Mouse (Mus musculus) c-Kit-positive CD71-negative TER-119-negative erythroid progenitor cells, embryonic 14.5 days (primary cell): Measurements from ENCODE around the gene Syce1l.

Experiments used
- DNase-seq: peaks from one replicate; pipeline ENCODE4 v3.0.0-alpha.2; 2013; ENCODE audit warnings: low read depth

Syce1l gene

GRCm38 (mm10) chr8:113673300-113673699, 30.3 kb downstream of the Syce1l start:
- no peak for DNase-seq

- DNase-seq = no peak
These were observed 31.6 kb downstream of the Syce1l start for GRCm38 (mm10) chr8:113674611-113675010.

GRCm38 (mm10) chr8:113675281-113675680, 32.3 kb downstream of the Syce1l start:
- DNase-seq = no peak

- no peak for DNase-seq
These were observed 33.8 kb downstream of the Syce1l start for GRCm38 (mm10) chr8:113676811-113677210.

- no peak for DNase-seq
These were observed 36.3 kb downstream of the Syce1l start for GRCm38 (mm10) chr8:113679361-113679760.

GRCm38 (mm10) chr8:113687889-113688542, 45.0 kb downstream of the Syce1l start:
- no peak for DNase-seq

- no peak for DNase-seq
These were observed 45.5 kb downstream of the Syce1l start for GRCm38 (mm10) chr8:113688543-113688915.

GRCm38 (mm10) chr8:113691622-113692343, 48.8 kb downstream of the Syce1l start:
- DNase-seq = no peak

GRCm38 (mm10) chr8:113704968-113705367, 62.0 kb downstream of the Syce1l start:
- DNase-seq = no peak
